Mouse (Mus musculus): ENCODE measurements around the gene Kif28. TPM values are rescaled to one million over a fixed set of nuclear protein-coding genes. Genes with fewer than 3 reads are reported as not detected.
"Not testable (repeated sequence)": the region's sequence is repeated elsewhere in the genome, so short reads cannot be mapped to it uniquely, and the experiment has no call there.

Gene Kif28
- polyA plus RNA-seq, 1 experiment from 2014 or later = not detected

- Histone ChIP-seq H3K4me2 (replicated peaks; ENCODE audit: low read depth, low read length) (no peak overlapping the region), H3K36me3 (ENCODE audit: control insufficient read depth, insufficient read depth, low read length) (no peaks in the 10 kb centered on the region), H3K9ac (replicated peaks; ENCODE audit: low read depth, low read length) (no peak overlapping the region), H3K4me3 (ENCODE audit: low read depth, low read length) (no peak overlapping the region), H3K9me3 (ENCODE audit: control insufficient read depth, low read depth, low read length) (no peaks in the 10 kb centered on the region), H3K4me1 (ENCODE audit: control insufficient read depth, insufficient read depth, low read length) (no peaks in the 10 kb centered on the region), H3K27me3 (ENCODE audit: control insufficient read depth, insufficient read depth, low read length) (no peaks in the 10 kb centered on the region), H3K27ac (ENCODE audit: low read length) (no peak overlapping the region)
- WGBS = 75% methylated on average over 3 of the region's 3 CpGs
- ATAC-seq (ENCODE audit: insufficient number of reproducible peaks, insufficient read depth, low FRiP score, low read depth) = no peak
Measured at GRCm38 (mm10) chr1:179649324-179649723, 95.7 kb downstream of the Kif28 start.

GRCm38 (mm10) chr1:179648678-179649077 is 96.4 kb downstream of the Kif28 start:
- H3K36me3 ChIP-seq (ENCODE audit: control insufficient read depth, insufficient read depth, low read length); H3K27me3 ChIP-seq (ENCODE audit: control insufficient read depth, insufficient read depth, low read length); ATAC-seq (ENCODE audit: insufficient number of reproducible peaks, insufficient read depth, low FRiP score, low read depth); H3K4me3 ChIP-seq (ENCODE audit: low read depth, low read length); H3K9ac ChIP-seq (replicated peaks; ENCODE audit: low read depth, low read length); H3K4me2 ChIP-seq (replicated peaks; ENCODE audit: low read depth, low read length); H3K27ac ChIP-seq (ENCODE audit: low read length); H3K4me1 ChIP-seq (ENCODE audit: control insufficient read depth, insufficient read depth, low read length); H3K9me3 ChIP-seq (ENCODE audit: control insufficient read depth, low read depth, low read length): not testable (repeated sequence)
- WGBS = 63% methylated on average over 4 of the region's 5 CpGs

GRCm38 (mm10) chr1:179645980-179646268 is 99.1 kb downstream of the Kif28 start:
- Histone ChIP-seq H3K9me3 (ENCODE audit: control insufficient read depth, low read depth, low read length) (no peaks in the 10 kb centered on the region), H3K36me3 (ENCODE audit: control insufficient read depth, insufficient read depth, low read length) (no peaks in the 10 kb centered on the region), H3K27ac (ENCODE audit: low read length) (no peak overlapping the region), H3K27me3 (ENCODE audit: control insufficient read depth, insufficient read depth, low read length) (no peaks in the 10 kb centered on the region), H3K4me1 (ENCODE audit: control insufficient read depth, insufficient read depth, low read length) (no peaks in the 10 kb centered on the region), H3K4me3 (ENCODE audit: low read depth, low read length) (no peak overlapping the region), H3K4me2 (replicated peaks; ENCODE audit: low read depth, low read length) (peak overlapping the region; percentile 30), H3K9ac (replicated peaks; ENCODE audit: low read depth, low read length) (no peak overlapping the region)
- peak; percentile 39; the same call in 1 of the 2 replicates for ATAC-seq (ENCODE audit: insufficient number of reproducible peaks, insufficient read depth, low FRiP score, low read depth)
- WGBS = 18% methylated on average over 4 of the region's 4 CpGs

Other genes starting within 250 kb of the Kif28 start
- gene Smyd3, start 227.2 kb downstream of the Kif28 start, polyA plus RNA-seq (2014; fragmentation: Nextera tagmentation; extraction: Ambion mirVana) = 22.9 and 24.0 TPM in 2 replicates
- 31.7 and 34.5 TPM in 2 replicates for gene Tfb2m, start 199.0 kb downstream of the Kif28 start, polyA plus RNA-seq (2014; fragmentation: Nextera tagmentation; extraction: Ambion mirVana)
- 15.7 and 17.1 TPM in 2 replicates for gene Cnst, start 198.9 kb downstream of the Kif28 start, polyA plus RNA-seq (2014; fragmentation: Nextera tagmentation; extraction: Ambion mirVana)
- gene Sccpdh, start 77.1 kb downstream of the Kif28 start, polyA plus RNA-seq (2014; fragmentation: Nextera tagmentation; extraction: Ambion mirVana) = 68.4 and 69.0 TPM in 2 replicates
- gene Gm10518, start 58.1 kb upstream of the Kif28 start, polyA plus RNA-seq (2014; fragmentation: Nextera tagmentation; extraction: Ambion mirVana) = 0.41 TPM in 1 of 2 replicates, not detected in the other
- 35.6 and 38.8 TPM in 2 replicates for gene Ahctf1, start 58.4 kb upstream of the Kif28 start, polyA plus RNA-seq (2014; fragmentation: Nextera tagmentation; extraction: Ambion mirVana)
- gene Cdc42bpa, start 215.2 kb upstream of the Kif28 start, polyA plus RNA-seq (2014; fragmentation: Nextera tagmentation; extraction: Ambion mirVana) = 22.7 and 26.1 TPM in 2 replicates

Data from stomach, embryonic 14.5 days (tissue).